Comparison of ENCODE assay signal across 5 mouse cellular contexts in genomic region chr3:22294081-22294480, GRCm38 (mm10).
DNase-seq lines count a peak whose midpoint lies in the region; TF ChIP-seq lines count a peak whose summit lies in the region.
"Not testable (repeated sequence)": the region's sequence is repeated elsewhere in the genome, so short reads cannot be mapped to it uniquely, and the experiment has no call there.

No protein-coding gene starts in this region.

- 87% methylated on average over 1 of the region's 1 CpGs for WGBS in midbrain, embryonic 10.5 days

- not testable (repeated sequence) for H3K27me3 ChIP-seq in E14TG2a.4 (ENCODE audit: insufficient read depth, low read length); midbrain, embryonic 10.5 days (ENCODE audit: low read depth, poor library complexity, severe bottlenecking)

- peaks cover 71% of the 10 kb centered on the region for H3K9me3 ChIP-seq in E14TG2a.4 (ENCODE audit: low read length)
- H3K9me3 ChIP-seq in midbrain, embryonic 10.5 days (replicated peaks), result not testable (repeated sequence)

- peaks cover 34% of the 10 kb centered on the region for H3K36me3 ChIP-seq in E14TG2a.4 (ENCODE audit: insufficient read depth, low read length)
- not testable (repeated sequence) for H3K36me3 ChIP-seq in midbrain, embryonic 10.5 days

- not testable (repeated sequence) for TF ChIP-seq CTCF in E14TG2a.4 (conservative IDR thresholded peaks at IDR 0.05; ENCODE audit: low read length)

- DNase-seq in ES-CJ7 (ENCODE audit: low read depth, low spot score) (peak; percentile 90), R1 (ENCODE audit: low read depth, low spot score) (peak; percentile 96)
- DNase-seq in heart, adult 11 months, result peak; percentile 24
- peak; percentile 1 for DNase-seq in midbrain, embryonic 10.5 days (ENCODE audit: low spot score)

- H3K27ac ChIP-seq in midbrain, embryonic 10.5 days (replicated peaks), result not testable (repeated sequence)

- peak overlapping the region; percentile 17; the same call in 1 of the 2 replicates for H3K4me3 ChIP-seq in E14TG2a.4 (replicated peaks; ENCODE audit: low read length)
- not testable (repeated sequence) for H3K4me3 ChIP-seq in midbrain, embryonic 10.5 days

- peaks cover 15% of the 10 kb centered on the region for H3K4me1 ChIP-seq in E14TG2a.4 (replicated peaks; ENCODE audit: low read depth, low read length)
- not testable (repeated sequence) for H3K4me1 ChIP-seq in midbrain, embryonic 10.5 days

Comparison
In these comparisons a context has a peak if more than half of its experiments do, and no peak if none do; other contexts are left out.
1. DNase-seq: peak in every context shown above with its lines; median percentile 96 in R1; 90 in ES-CJ7; 24 in heart, adult 11 months; 1 in midbrain, embryonic 10.5 days.